Mouse (Mus musculus) liver, embryonic 14.5 days (tissue): ENCODE results near the gene Bax.

Experiments used
- CTCF ChIP-seq: IDR thresholded peaks from 2 replicates; pipeline ENCODE4 v1.5.1; 2016; ENCODE audit warnings: antibody characterized with exemption, low read depth, control low read depth
- EP300 ChIP-seq: IDR thresholded peaks from 2 replicates; pipeline ENCODE4 v1.6.1; 2016; ENCODE audit warnings: antibody characterized with exemption, low read depth

DNA sequence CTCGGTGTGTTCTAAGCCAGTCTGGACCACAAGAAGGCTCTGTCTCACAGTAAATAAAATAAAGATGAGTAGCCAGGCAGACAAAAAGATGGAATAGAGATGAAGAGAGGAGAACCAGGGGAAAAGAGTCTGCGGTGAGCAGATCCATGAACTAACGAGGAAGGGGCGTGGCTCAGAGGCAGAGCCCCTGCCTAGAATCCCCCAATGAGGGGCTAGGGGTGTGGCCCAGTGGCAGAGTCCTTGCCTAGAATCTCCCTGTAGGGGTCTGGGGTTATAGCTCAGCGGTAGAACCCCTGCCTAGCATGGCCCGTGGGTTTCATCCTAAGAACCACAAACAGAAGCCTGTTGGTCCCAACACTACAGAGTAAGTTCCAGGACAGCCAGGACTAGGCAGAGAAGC, 29.7 kb downstream of the Bax start:
- TF ChIP-seq CTCF (no peak), EP300 (no peak)
